Mouse (Mus musculus): ENCODE results near the gene Nfyc.

- TF ChIP-seq CTCF (IDR thresholded peaks at IDR 0.05; ENCODE audit: low read depth, low read length) (no peak), POLR2A (IDR thresholded peaks at IDR 0.05; ENCODE audit: borderline replicate concordance, low read depth, low read length) (no peak)
These were observed 103.5 kb downstream of the Nfyc start for GRCm38 (mm10) chr4:120727842-120728241.
